Mouse (Mus musculus) liver, postnatal 0 days (tissue): Measurements from ENCODE around the gene Cmtm4.

Experiments
- CTCF ChIP-seq: sonication (generic); IDR thresholded peaks from 2 replicates; pipeline ENCODE4 v1.5.1; 2016; ENCODE audit warnings: antibody characterized with exemption, low read depth
- EP300 ChIP-seq: IDR thresholded peaks from 2 replicates; pipeline ENCODE4 v1.6.1; 2016; ENCODE audit warnings: antibody characterized with exemption, low read depth, mild to moderate bottlenecking

GRCm38 (mm10) chr8:104339229-104339982, 56.2 kb downstream of the Cmtm4 start, which contains the start of gene Cmtm3:
- TF ChIP-seq CTCF = no peak
- no peak for TF ChIP-seq EP300
